Mouse (Mus musculus): Measurements from ENCODE around the gene Mical3.
A peak's percentile ranks its signal among the peaks of the same experiment; 100 is the strongest.

Mical3 gene

GRCm38 (mm10) chr6:121016097-121016496 lies 114.7 kb downstream of the Mical3 start:
- DNase-seq (ENCODE audit: low read depth, low spot score): no peak

GRCm38 (mm10) chr6:121014339-121014738 lies 116.5 kb downstream of the Mical3 start:
- DNase-seq (ENCODE audit: low read depth, low spot score): no peak

DNA sequence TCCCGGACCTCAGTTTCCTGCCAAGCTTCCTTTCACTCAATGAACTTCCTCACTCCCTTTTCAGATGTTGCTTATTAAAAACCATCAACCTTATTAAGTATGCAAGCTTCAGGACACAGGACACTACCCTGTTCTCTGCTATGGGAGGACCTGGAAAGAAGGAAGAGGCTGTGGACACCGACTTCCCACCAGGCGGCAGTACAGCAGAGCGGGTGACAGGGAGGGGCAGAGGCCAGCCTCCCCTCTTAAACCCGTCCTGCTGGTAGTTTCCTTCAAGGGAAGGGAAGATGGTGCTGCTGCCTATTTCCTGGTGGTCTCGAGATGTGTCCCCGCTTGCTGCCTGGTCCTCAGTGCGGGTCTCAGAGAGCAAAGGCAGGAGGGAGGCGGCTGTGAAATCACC lies 117.0 kb downstream of the Mical3 start:
- peak; percentile 21 for DNase-seq (ENCODE audit: low read depth, low spot score)

GRCm38 (mm10) chr6:121011709-121012108 lies 119.1 kb downstream of the Mical3 start:
- DNase-seq (ENCODE audit: low read depth, low spot score): no peak

GRCm38 (mm10) chr6:121009651-121010050 lies 121.1 kb downstream of the Mical3 start:
- no peak for DNase-seq (ENCODE audit: low read depth, low spot score)

DNA sequence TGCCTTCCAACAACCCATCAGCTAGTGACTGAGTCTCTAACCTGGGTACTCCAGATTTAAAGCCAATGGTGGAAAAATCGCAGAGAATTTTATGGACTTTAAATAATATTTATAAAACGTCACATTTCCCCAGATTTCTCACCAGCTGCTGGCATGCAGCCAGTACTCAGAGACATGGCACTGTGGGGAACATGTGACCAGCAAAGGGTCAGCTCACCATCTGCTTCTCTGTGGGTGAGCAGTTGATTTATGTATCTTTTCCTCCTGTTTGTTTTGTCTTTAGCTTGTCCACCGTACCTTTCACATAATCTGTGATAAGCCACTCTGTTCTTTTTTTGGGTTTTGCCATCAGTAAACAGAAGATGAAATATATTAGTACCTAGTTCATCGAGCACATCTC lies 125.8 kb downstream of the Mical3 start:
- DNase-seq (ENCODE audit: low read depth, low spot score): no peak

GRCm38 (mm10) chr6:121002952-121003351 lies 127.8 kb downstream of the Mical3 start:
- no peak for DNase-seq (ENCODE audit: low read depth, low spot score)

GRCm38 (mm10) chr6:120999860-121000526 lies 130.8 kb downstream of the Mical3 start:
- DNase-seq (ENCODE audit: low read depth, low spot score): no peak

DNA sequence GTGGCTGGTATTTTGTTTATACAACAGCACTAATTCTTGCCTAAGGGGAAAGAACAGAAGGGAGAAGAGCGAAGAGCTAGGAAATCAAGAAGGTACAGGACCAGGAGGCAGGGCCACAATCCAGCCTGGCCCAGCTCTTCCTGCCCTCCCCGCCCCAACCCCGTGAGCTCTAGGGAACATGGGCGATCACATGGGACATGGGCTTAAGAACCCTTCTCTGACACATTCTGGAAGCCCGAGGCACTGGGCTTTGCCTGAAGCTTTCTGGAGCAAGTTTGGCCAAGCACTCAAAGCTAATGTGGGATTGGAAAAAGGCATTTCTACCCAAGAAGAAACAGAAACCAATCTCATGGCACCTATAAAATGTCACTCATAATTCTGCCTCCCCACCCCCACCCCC lies 131.7 kb downstream of the Mical3 start:
- DNase-seq (ENCODE audit: low read depth, low spot score): no peak

DNA sequence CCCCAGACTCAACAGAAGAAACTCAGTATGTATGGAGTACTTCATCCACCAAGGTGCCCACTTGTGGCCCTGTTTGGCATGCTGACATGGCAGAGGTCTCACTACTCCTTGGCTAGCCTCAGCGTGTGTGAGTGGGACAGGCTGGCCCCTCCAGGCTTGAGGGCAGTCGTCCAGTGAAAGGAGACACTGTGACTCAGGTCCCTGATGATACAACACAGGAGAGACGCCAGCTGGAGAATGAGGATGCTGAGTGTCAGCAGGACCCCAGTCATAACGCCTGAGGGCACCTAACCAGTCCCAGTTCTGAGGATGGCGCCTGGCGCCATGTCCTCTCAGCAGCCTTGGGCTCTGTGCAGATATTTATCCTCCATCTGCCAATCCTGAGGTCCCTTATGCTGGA lies 134.2 kb downstream of the Mical3 start:
- no peak for DNase-seq (ENCODE audit: low read depth, low spot score)

- DNase-seq (ENCODE audit: low read depth, low spot score): no peak
Measured at GRCm38 (mm10) chr6:120995541-120995940, 135.3 kb downstream of the Mical3 start.

GRCm38 (mm10) chr6:120991857-120992256 lies 138.9 kb downstream of the Mical3 start:
- no peak for DNase-seq (ENCODE audit: low read depth, low spot score)

DNA sequence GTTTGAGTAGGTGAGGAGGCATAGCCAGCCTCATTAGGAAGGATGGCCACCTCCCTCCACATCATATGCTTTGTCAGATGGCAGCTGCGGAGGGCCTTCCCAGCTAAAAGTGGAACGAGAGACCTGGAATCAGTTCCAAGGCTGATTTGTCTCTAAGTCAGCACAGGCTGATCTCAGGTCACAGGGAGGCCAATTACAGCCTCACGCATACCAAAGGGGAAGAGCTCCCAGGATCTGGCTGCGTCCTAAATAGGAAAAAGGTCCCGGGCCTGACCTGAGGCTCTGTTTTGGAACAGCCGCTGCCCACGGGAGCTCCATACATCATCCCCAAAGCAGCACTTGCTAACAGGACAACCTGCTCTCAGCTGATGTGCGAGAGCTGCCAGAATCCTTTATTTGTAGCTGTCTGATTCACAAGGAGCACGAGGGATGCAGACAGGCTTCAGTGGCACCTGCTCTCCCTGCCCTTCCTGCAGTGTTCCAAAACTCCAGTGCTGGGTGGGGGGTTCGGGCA lies 143.2 kb downstream of the Mical3 start:
- DNase-seq (ENCODE audit: low read depth, low spot score): no peak

GRCm38 (mm10) chr6:120987164-120987563 lies 143.6 kb downstream of the Mical3 start:
- no peak for DNase-seq (ENCODE audit: low read depth, low spot score)

- no peak for DNase-seq (ENCODE audit: low read depth, low spot score)
Measured at GRCm38 (mm10) chr6:120986172-120986571, 144.6 kb downstream of the Mical3 start.

DNA sequence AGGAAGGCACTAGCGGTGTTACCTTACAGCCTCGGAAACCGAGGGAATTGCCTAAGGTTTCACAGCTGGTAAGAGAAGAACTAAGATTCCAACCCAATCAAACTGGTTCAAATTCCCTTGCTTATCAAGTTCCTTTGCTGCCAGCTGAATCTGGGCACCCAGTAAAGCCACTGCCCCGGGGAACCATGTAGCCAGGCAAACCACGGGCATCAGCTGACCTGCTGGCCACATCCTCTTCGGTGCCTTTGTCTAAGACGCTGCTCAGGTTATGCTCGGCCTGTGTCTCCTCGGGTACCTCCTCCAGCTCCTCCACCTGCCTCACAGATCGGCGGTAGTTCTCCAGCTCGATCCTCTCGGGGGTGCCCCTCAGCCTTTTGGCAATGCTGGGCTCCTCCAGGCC lies 148.5 kb downstream of the Mical3 start:
- DNase-seq (ENCODE audit: low read depth, low spot score): no peak

GRCm38 (mm10) chr6:120981537-120981936 lies 149.3 kb downstream of the Mical3 start:
- DNase-seq (ENCODE audit: low read depth, low spot score): no peak

- DNase-seq (ENCODE audit: low read depth, low spot score): peak; percentile 25
Measured at GRCm38 (mm10) chr6:120978019-120978621, 152.7 kb downstream of the Mical3 start.

GRCm38 (mm10) chr6:120976991-120977390 lies 153.8 kb downstream of the Mical3 start:
- DNase-seq (ENCODE audit: low read depth, low spot score): no peak

DNA sequence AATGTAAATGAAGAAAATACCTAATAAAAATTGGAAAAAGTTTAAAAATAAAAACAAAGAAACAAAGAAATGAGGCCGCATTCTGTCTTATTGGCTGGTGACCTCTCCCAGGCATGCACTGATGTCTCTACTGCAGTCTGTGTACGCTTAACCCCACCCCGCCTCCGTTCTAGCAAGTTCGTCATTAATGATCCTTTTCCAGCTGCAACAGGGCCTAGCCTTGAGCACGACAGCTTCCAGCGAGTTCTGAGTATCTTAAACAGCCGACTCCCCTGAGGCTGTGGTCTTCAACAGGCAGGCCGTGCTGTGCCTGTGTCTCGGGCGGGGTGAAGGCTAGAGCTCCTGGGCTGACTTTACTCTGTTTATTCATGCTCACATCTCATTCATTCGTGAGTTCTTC lies 154.7 kb downstream of the Mical3 start:
- no peak for DNase-seq (ENCODE audit: low read depth, low spot score)

GRCm38 (mm10) chr6:120971797-120972590 lies 158.8 kb downstream of the Mical3 start:
- DNase-seq (ENCODE audit: low read depth, low spot score): peak; percentile 68

All from CD4-positive helper T cell, adult 2 months (primary cell).